Mouse (Mus musculus): ENCODE results near the gene Ssc4d. TPM values are rescaled to one million over a fixed set of nuclear protein-coding genes. Genes with fewer than 3 reads are reported as not detected.

Gene Ssc4d
- total and polyA plus RNA-seq, 3 experiments: 1.9 to 2.9 (median 2.0) TPM

- TF ChIP-seq TBP (conservative IDR thresholded peaks at IDR 0.05; ENCODE audit: low read depth, low read length) (0 out of 2 replicates have a peak, but pooled peaks have one; percentile 45), PAX5 (IDR thresholded peaks at IDR 0.05; ENCODE audit: low read length) (no peak), MXI1 (IDR thresholded peaks at IDR 0.05; ENCODE audit: low read depth, low read length) (peak; percentile 79), USF1 (IDR thresholded peaks at IDR 0.05; ENCODE audit: low read depth, low read length) (no peak), TCF12 (IDR thresholded peaks at IDR 0.05; ENCODE audit: low read depth, low read length) (peak; percentile 77), UBTF (IDR thresholded peaks at IDR 0.05; ENCODE audit: low read depth, low read length) (peak; percentile 36; the same call in 1 of the 2 replicates), SMC3 (IDR thresholded peaks at IDR 0.05; ENCODE audit: low read depth, low read length) (no peak), MAZ (IDR thresholded peaks at IDR 0.05; ENCODE audit: low read depth, low read length) (no peak; the same call in 1 of the 2 replicates), POLR2A (IDR thresholded peaks at IDR 0.05; ENCODE audit: low read depth, low read length) (peak; percentile 82), BHLHE40 (IDR thresholded peaks at IDR 0.05; ENCODE audit: low read depth, low read length) (no peak; the same call in 1 of the 2 replicates), ZMIZ1 (IDR thresholded peaks at IDR 0.05; ENCODE audit: low read depth, low read length) (peak; percentile 85), RCOR1 (conservative IDR thresholded peaks at IDR 0.05; ENCODE audit: low read depth, low read length) (no peak), SIN3A (IDR thresholded peaks at IDR 0.05; ENCODE audit: low read length) (peak; percentile 48), RAD21 (IDR thresholded peaks at IDR 0.05; ENCODE audit: low read depth, low read length) (no peak; the same call in 1 of the 2 replicates), E2F4 (IDR thresholded peaks at IDR 0.05; ENCODE audit: insufficient replicate concordance, low read depth, low read length) (no peak), ZKSCAN1 (IDR thresholded peaks at IDR 0.05; ENCODE audit: borderline replicate concordance, low read depth, low read length) (no peak), MAFK (IDR thresholded peaks at IDR 0.05; ENCODE audit: insufficient replicate concordance, low read length) (no peak), POLR2AphosphoS2 (IDR thresholded peaks at IDR 0.05; ENCODE audit: low read depth, low read length) (0 out of 2 replicates have a peak, but pooled peaks have one; percentile 32), ELF1 (IDR thresholded peaks at IDR 0.05; ENCODE audit: low read depth, low read length) (peak; percentile 70)
Observed at GRCm38 (mm10) chr5:135962492-135963279, 11.6 kb downstream of the Ssc4d start (continued).

- H3K9me3 ChIP-seq (replicated peaks; ENCODE audit: low read length): no peaks in the 10 kb centered on the region
- H3K4me1 ChIP-seq (ENCODE audit: control insufficient read depth in 1 of 2, insufficient read depth in 2 of 2): peaks cover 14 to 36% of the 10 kb centered on the region in 2 experiments
- H3K79me2 ChIP-seq (replicated peaks; ENCODE audit: control insufficient read depth, extremely low read depth, insufficient read depth, poor library complexity, severe bottlenecking): no peaks in the 10 kb centered on the region
- in situ Hi-C loops (cut with MboI; ENCODE audit: low pct_ligation_motif_present, low pct_unique_long_range_greater_than_20kb, low sequenced_read_pairs) (loop anchor here (5.0 kb wide), 1 partner anchor 55 kb away; no protein-coding TSS in a partner anchor), dilution Hi-C loops (cut with MboI; ENCODE audit: extremely low pct_ligation_motif_present, extremely low pct_unique_long_range_greater_than_20kb, low sequenced_read_pairs) (no loop called here)
- TF ChIP-seq USF2 (conservative IDR thresholded peaks at IDR 0.05; ENCODE audit: low read depth, low read length) (no peak), NELFE (IDR thresholded peaks at IDR 0.05; ENCODE audit: low read depth, low read length) (peak; percentile 73), TBP (conservative IDR thresholded peaks at IDR 0.05; ENCODE audit: low read depth, low read length) (peak; percentile 66; the same call in 1 of the 2 replicates), TCF12 (IDR thresholded peaks at IDR 0.05; ENCODE audit: low read depth, low read length) (no peak), MEF2A (IDR thresholded peaks at IDR 0.05; ENCODE audit: borderline replicate concordance, low read depth, low read length) (no peak), POLR2A (IDR thresholded peaks at IDR 0.05; ENCODE audit: low read depth, low read length) (peak; percentile 75), BHLHE40 (IDR thresholded peaks at IDR 0.05; ENCODE audit: low read depth, low read length) (peak; percentile 46; the same call in 1 of the 2 replicates), CHD2 (IDR thresholded peaks at IDR 0.05; ENCODE audit: low read length) (0 out of 2 replicates have a peak, but pooled peaks have one; percentile 39), ZNF384 (IDR thresholded peaks at IDR 0.05; ENCODE audit: low read depth, low read length) (no peak), PAX5 (IDR thresholded peaks at IDR 0.05; ENCODE audit: low read length) (no peak)
- H3K27me3 ChIP-seq (replicated peaks): peaks cover 10% of the 10 kb centered on the region
- no peak for DNase-seq (ENCODE audit: extremely low read depth)
- H3K4me2 ChIP-seq (ENCODE audit: insufficient read depth, low read depth, poor library complexity, severe bottlenecking): peak overlapping the region; percentile 96
- H3K36me3 ChIP-seq (replicated peaks in 1 of 2; ENCODE audit: control insufficient read depth in 1 of 2, insufficient read depth in 1 of 2, low read length in 1 of 2): peaks cover 0 to 7% of the 10 kb centered on the region in 2 experiments
- peak overlapping the region; percentile 71 for H3K27ac ChIP-seq (ENCODE audit: insufficient read depth, low read depth)
- H3K4me3 ChIP-seq (replicated peaks in 1 of 3; ENCODE audit: low read depth in 2 of 3, low read length in 2 of 3, poor library complexity in 1 of 3): peak overlapping the region; percentile 61 to 95 (median 73)
- H3K9ac ChIP-seq (ENCODE audit: insufficient read depth, low read depth): peak overlapping the region; percentile 86
Observed at GRCm38 (mm10) chr5:135962125-135962491, 12.2 kb downstream of the Ssc4d start.
